Mouse (Mus musculus) WW6 (cell line): ENCODE measurements around the gene Nipsnap1.

Experiments
- DNase-seq: peaks from one replicate; pipeline ENCODE4 v3.0.0-alpha.2; 2013; ENCODE audit warnings: low read depth, low spot score

Nipsnap1 gene

GRCm38 (mm10) chr11:4865645-4866251 lies 8.0 kb upstream of the Nipsnap1 start:
- DNase-seq: peak; percentile 71

GRCm38 (mm10) chr11:4874551-4874950 lies 800 bp downstream of the Nipsnap1 start:
- no peak for DNase-seq

GRCm38 (mm10) chr11:4881087-4881486 lies 7.3 kb downstream of the Nipsnap1 start:
- no peak for DNase-seq

DNA sequence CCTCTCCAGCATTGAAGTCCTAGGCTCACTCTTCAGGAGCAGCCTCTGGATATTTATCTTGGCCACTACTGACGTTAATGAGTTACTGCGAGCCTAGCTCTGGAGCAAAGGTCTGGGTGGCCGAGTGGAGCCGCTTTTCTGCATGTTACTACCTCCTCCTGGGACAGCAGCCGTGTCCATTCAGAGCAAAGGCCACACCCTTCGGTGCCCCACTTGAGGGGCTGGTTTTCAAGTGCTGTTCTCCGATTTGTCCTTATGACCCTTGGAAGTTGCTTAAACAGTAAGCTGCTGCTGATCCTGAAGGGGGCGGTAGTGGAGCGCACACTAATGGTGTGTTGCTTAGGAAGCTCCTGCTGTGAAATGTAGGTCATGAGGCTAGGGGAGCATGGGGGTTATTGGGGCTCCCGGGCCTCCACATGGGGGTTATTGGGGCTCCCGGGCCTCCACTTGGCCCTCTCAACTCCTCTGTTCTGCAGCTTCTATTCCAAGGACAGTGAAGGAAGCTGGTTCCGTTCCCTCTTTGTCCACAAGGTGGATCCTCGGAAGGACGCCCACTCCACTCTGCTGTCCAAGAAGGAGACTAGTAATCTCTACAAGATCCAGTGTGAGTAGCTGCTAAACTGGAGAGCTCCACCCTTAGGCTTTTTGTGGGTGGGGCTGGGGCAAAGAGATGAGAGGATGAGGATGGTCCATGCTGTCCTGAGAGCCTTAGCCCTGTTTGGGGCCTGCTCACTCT lies 9.3 kb downstream of the Nipsnap1 start:
- DNase-seq: peak; percentile 79

GRCm38 (mm10) chr11:4885385-4885903 lies 11.7 kb downstream of the Nipsnap1 start:
- DNase-seq: no peak

- no peak for DNase-seq
Observed at GRCm38 (mm10) chr11:4886987-4887386, 13.2 kb downstream of the Nipsnap1 start.

- DNase-seq: peak; percentile 53
Observed at GRCm38 (mm10) chr11:4894848-4895816, 21.4 kb downstream of the Nipsnap1 start, which contains the start of gene Thoc5. Thoc5 (plus strand) TSS chr11:4895320.

GRCm38 (mm10) chr11:4900437-4900836 lies 26.7 kb downstream of the Nipsnap1 start:
- peak; percentile 60 for DNase-seq

- DNase-seq: no peak
Observed at GRCm38 (mm10) chr11:4901956-4902355, 28.2 kb downstream of the Nipsnap1 start.

DNA sequence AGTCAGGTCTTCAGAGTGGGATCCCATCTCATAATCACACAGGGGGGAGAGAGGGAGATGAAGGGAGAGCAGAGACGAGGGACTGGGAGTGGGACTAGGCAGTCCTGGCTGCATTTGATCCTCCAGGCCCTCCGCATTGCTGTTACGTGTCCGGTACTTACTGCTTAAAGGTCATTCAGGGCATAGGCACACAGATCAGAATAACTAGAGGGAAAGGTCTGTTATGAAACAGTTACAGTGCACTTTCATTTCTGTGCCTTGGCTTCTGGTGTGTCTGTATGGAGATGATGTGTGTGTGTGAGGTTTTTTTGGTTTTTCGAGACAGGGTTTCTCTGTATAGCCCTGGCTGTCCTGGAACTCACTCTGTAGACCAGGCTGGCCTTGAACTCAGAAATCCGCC lies 32.5 kb downstream of the Nipsnap1 start:
- DNase-seq: no peak

GRCm38 (mm10) chr11:4916068-4916467 lies 42.3 kb downstream of the Nipsnap1 start:
- DNase-seq: peak; percentile 42

GRCm38 (mm10) chr11:4921281-4921680 lies 47.5 kb downstream of the Nipsnap1 start:
- no peak for DNase-seq

DNA sequence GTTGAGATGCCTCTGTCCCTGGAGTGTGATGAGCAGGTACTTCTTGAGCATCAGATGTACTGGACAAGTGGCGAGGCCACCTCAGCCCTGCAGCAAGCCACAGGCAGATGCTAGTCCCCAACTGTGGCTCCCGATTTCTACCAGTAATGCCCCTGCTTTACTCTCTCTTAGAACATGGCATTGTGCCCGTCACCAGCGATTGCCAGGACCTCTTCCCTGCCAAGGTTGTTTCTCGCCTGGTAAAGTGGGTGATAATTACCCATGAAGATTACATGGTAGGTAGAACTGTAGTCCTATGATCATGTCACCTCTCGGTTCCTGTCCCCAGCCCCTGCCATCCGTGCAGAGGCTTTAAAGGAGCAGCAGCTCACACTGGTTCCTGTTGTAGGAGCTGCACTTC lies 48.0 kb downstream of the Nipsnap1 start:
- DNase-seq: no peak

GRCm38 (mm10) chr11:4927224-4927623 lies 53.5 kb downstream of the Nipsnap1 start:
- DNase-seq: no peak

DNA sequence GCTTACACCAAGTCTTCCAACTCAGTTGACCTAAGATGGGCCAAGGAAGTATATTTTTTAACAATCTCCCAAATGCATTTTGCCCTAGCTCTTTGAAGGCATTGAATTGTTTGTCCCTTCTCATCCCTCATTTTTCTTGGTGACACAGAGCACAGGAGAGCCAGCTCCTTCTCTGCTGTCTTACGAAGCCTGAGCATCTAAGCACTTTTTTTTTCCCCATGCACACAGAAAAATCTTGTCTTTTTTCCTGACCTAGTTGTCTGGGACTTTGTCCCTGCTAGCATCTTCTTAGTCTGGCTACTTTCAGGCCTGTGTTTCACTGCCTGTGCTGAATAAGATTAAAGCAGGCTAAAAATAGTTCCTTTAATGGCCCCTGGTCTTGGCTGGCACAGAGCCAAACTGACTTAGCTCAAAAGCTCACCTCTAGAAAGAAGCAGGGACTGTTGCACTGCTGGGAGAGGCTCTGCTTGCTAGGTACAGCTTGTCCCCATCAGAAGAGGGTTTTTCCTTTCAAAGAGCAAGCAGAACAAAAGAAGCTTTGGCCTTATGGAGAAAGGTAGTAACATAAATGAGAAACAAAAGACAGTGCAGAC lies 57.4 kb downstream of the Nipsnap1 start:
- no peak for DNase-seq

- no peak for DNase-seq
Observed at GRCm38 (mm10) chr11:4936243-4936642, 62.5 kb downstream of the Nipsnap1 start.
